Mouse (Mus musculus) MEL (cell line): ENCODE data around the gene Gm10134. TPM values are rescaled to one million over a fixed set of nuclear protein-coding genes. Genes with fewer than 3 reads are reported as not detected.

Experiments used
- DNase-seq: peaks from one replicate; pipeline ENCODE4 v3.0.0; 2011; ENCODE audit warnings: low read depth, low spot score
- H3K27ac ChIP-seq: 2 replicates; pipeline ENCODE4 v1.5.1; 2012; ENCODE audit warnings: low read depth, mild to moderate bottlenecking, control low read depth, low read length, moderate library complexity; ENCODE audit not compliant: control insufficient read depth
- H3K27me3 ChIP-seq, 2 experiments: fragments of 150-350 bp in 1 of 2; sonication (generic) in 1 of 2; 2 replicates each; pipeline ENCODE4 v1.6.1; 2012; ENCODE audit warnings: low read length in 2 of 2, mild to moderate bottlenecking in 2 of 2, improper control_type of control experiment in 1 of 2, moderate library complexity in 1 of 2; ENCODE audit not compliant: insufficient read depth in 2 of 2, control insufficient read depth in 1 of 2
- H3K36me3 ChIP-seq, 2 experiments: 2 replicates each; pipeline ENCODE4 v1.6.1; 2012 to 2014; ENCODE audit warnings: low read length in 2 of 2, improper control_type of control experiment in 1 of 2, inconsistent platforms in 1 of 2, mild to moderate bottlenecking in 1 of 2; ENCODE audit not compliant: insufficient read depth in 2 of 2, control insufficient read depth in 1 of 2
- H3K4me1 ChIP-seq, 2 experiments: fragments of 150-350 bp in 1 of 2; sonication (generic) in 1 of 2; 2 replicates each; pipeline ENCODE4 v1.6.1; 2012; ENCODE audit warnings: low read length in 2 of 2, improper control_type of control experiment in 1 of 2, mild to moderate bottlenecking in 1 of 2; ENCODE audit not compliant: insufficient read depth in 2 of 2, control insufficient read depth in 1 of 2
- H3K4me3 ChIP-seq, 2 experiments: fragments of 150-350 bp in 1 of 2; sonication (generic) in 1 of 2; 2 replicates each; pipeline ENCODE4 v1.5.1; 2012; ENCODE audit warnings: low read depth in 2 of 2, low read length in 2 of 2, mild to moderate bottlenecking in 2 of 2, moderate library complexity in 2 of 2, control low read depth in 1 of 2, improper control_type of control experiment in 1 of 2; ENCODE audit not compliant: control insufficient read depth in 1 of 2, insufficient read depth in 1 of 2
- H3K79me2 ChIP-seq: 2 replicates; pipeline ENCODE4 v1.6.1; 2012; ENCODE audit warnings: mild to moderate bottlenecking, low read length, moderate library complexity; ENCODE audit not compliant: control insufficient read depth, poor library complexity, insufficient read depth
- H3K9ac ChIP-seq: 2 replicates; pipeline ENCODE4 v1.6.1; 2012; ENCODE audit warnings: low read depth, mild to moderate bottlenecking, control low read depth, low read length, moderate library complexity; ENCODE audit not compliant: control insufficient read depth, poor library complexity, severe bottlenecking
- H3K9me3 ChIP-seq: fragments of 150-350 bp; sonication (generic); replicated peaks from 2 replicates; pipeline ENCODE4 v1.6.1; 2012; ENCODE audit warnings: mild to moderate bottlenecking, low read length, improper control_type of control experiment, moderate library complexity; ENCODE audit not compliant: insufficient read depth
- BHLHE40 ChIP-seq: IDR thresholded peaks from 2 replicates; pipeline ENCODE4 v1.6.1; 2012; ENCODE audit warnings: low read depth, mild to moderate bottlenecking, inconsistent platforms, low read length, improper control_type of control experiment, borderline replicate concordance
- CHD1 ChIP-seq: IDR thresholded peaks from 2 replicates; pipeline ENCODE4 v1.6.1; 2012; ENCODE audit warnings: low read depth, mild to moderate bottlenecking, inconsistent platforms, low read length, improper control_type of control experiment
- CTCF ChIP-seq, 3 experiments: IDR thresholded peaks in 2 of 3; conservative IDR thresholded peaks in 1 of 3; 2 replicates each; pipeline ENCODE4 v1.5.1; 2011 to 2012; ENCODE audit warnings: low read length in 3 of 3, low read depth in 2 of 3, mild to moderate bottlenecking in 2 of 3, improper control_type of control experiment in 1 of 3, inconsistent platforms in 1 of 3, mixed read lengths in 1 of 3, moderate library complexity in 1 of 3; ENCODE audit not compliant: control insufficient read depth in 1 of 3, insufficient read depth in 1 of 3, poor library complexity in 1 of 3, severe bottlenecking in 1 of 3
- ELF1 ChIP-seq: IDR thresholded peaks from 2 replicates; pipeline ENCODE4 v1.6.1; 2014; ENCODE audit warnings: low read depth, mild to moderate bottlenecking, inconsistent platforms, low read length, improper control_type of control experiment, moderate library complexity
- ETS1 ChIP-seq: IDR thresholded peaks from 2 replicates; pipeline ENCODE4 v1.6.1; 2012; ENCODE audit warnings: low read depth, mild to moderate bottlenecking, inconsistent platforms, low read length, improper control_type of control experiment, moderate library complexity
- JUND ChIP-seq: IDR thresholded peaks from 2 replicates; pipeline ENCODE4 v1.6.1; 2011; ENCODE audit warnings: low read depth, mild to moderate bottlenecking, improper control_type of control experiment, low read length
- MAX ChIP-seq: IDR thresholded peaks from 2 replicates; pipeline ENCODE4 v1.6.1; 2011; ENCODE audit warnings: low read length, improper control_type of control experiment
- MAZ ChIP-seq: IDR thresholded peaks from 2 replicates; pipeline ENCODE4 v1.6.1; 2012; ENCODE audit warnings: low read depth, mild to moderate bottlenecking, inconsistent platforms, low read length, improper control_type of control experiment
- POLR2A ChIP-seq, 2 experiments: IDR thresholded peaks; 2 replicates each; pipeline ENCODE4 v1.6.1; 2011 to 2012; ENCODE audit warnings: low read length in 2 of 2, mild to moderate bottlenecking in 2 of 2, control low read depth in 1 of 2, improper control_type of control experiment in 1 of 2, low read depth in 1 of 2, moderate library complexity in 1 of 2; ENCODE audit not compliant: control insufficient read depth in 1 of 2, insufficient read depth in 1 of 2, poor library complexity in 1 of 2
- POLR2AphosphoS5 ChIP-seq: IDR thresholded peaks from 2 replicates; pipeline ENCODE4 v1.6.1; 2012; ENCODE audit warnings: low read depth, borderline replicate concordance, mild to moderate bottlenecking, inconsistent platforms, low read length, moderate library complexity, mixed read lengths
- RCOR1 ChIP-seq: IDR thresholded peaks from 2 replicates; pipeline ENCODE4 v1.6.1; 2012; ENCODE audit warnings: low read depth, mild to moderate bottlenecking, inconsistent platforms, low read length, improper control_type of control experiment
- TAL1 ChIP-seq: IDR thresholded peaks from 2 replicates; pipeline ENCODE4 v1.6.1; 2012; ENCODE audit warnings: mild to moderate bottlenecking, inconsistent platforms, low read length, moderate library complexity, mixed read lengths
- TBP ChIP-seq: IDR thresholded peaks from 2 replicates; pipeline ENCODE4 v1.8.0; 2011; ENCODE audit warnings: low read depth, low read length, improper control_type of control experiment
- TCF12 ChIP-seq: IDR thresholded peaks from 2 replicates; pipeline ENCODE4 v1.6.1; 2014; ENCODE audit warnings: low read depth, mild to moderate bottlenecking, inconsistent platforms, low read length, improper control_type of control experiment, moderate library complexity
- UBTF ChIP-seq: IDR thresholded peaks from 2 replicates; pipeline ENCODE4 v1.6.1; 2012; ENCODE audit warnings: low read depth, mild to moderate bottlenecking, inconsistent platforms, low read length, improper control_type of control experiment, moderate library complexity, borderline replicate concordance; ENCODE audit not compliant: insufficient read depth
- polyA plus RNA-seq, 2 experiments: library from polyadenylated mRNA; stranded (reverse) in 1 of 2; unstranded in 1 of 2; fragments of >175 nt in 1 of 2; fragments of >200 nt in 1 of 2; gene quantifications; 2 replicates each; pipeline versions ENCODE4 v1.2.1 to v1.2.4; 2012; ENCODE audit warnings: low replicate concordance in 2 of 2, low read depth in 1 of 2; ENCODE audit not compliant: insufficient read length in 2 of 2, insufficient read depth in 1 of 2, missing spikeins in 1 of 2
- total RNA-seq: library from RNA; depleted of rRNA; stranded (reverse); fragments of 300-350 nt; gene quantifications from 2 replicates; pipeline ENCODE4 v1.2.3, GENCODE M21; 2012

Gene Gm10134
- total and polyA plus RNA-seq, 3 experiments, result not detected

- TF ChIP-seq JUND (no peak), MAX (peak; percentile 77), POLR2A (IDR thresholded peaks at IDR 0.05; ENCODE audit: control insufficient read depth in 1 of 2, insufficient read depth in 1 of 2, low read depth in 1 of 2, low read length in 2 of 2, poor library complexity in 1 of 2) (no peak), BHLHE40 (no peak), POLR2AphosphoS5 (no peak), TCF12 (no peak)
Observed at GRCm38 (mm10) chr2:28495801-28496595, 9.9 kb upstream of the Gm10134 start (continued).

- TF ChIP-seq UBTF (no peak), TAL1 (no peak), ELF1 (no peak)
- Histone ChIP-seq H3K27me3 (peaks cover 0 to 3% of the 10 kb centered on the region in 2 experiments; a peak in 2 of 4 replicates), H3K79me2 (no peaks in the 10 kb centered on the region), H3K27ac (peak within 1 kb of the TSS; percentile 58), H3K4me1 (peaks cover 5% of the 10 kb centered on the region in 2 experiments; a peak in 3 of 4 replicates), H3K36me3 (peaks cover 0 to 5% of the 10 kb centered on the region in 2 experiments; a peak in 1 of 4 replicates), H3K4me3 (peak within 1 kb of the TSS; percentile 70 to 86), H3K9ac (peak within 1 kb of the TSS; percentile 75), H3K9me3 (no peaks in the 10 kb centered on the region)
- peak; percentile 24 for DNase-seq
Observed at GRCm38 (mm10) chr2:28496671-28497070, 9.2 kb upstream of the Gm10134 start, which contains the start of gene Gbgt1. Gene Gbgt1 (plus strand): TSS chr2:28496891.

GRCm38 (mm10) chr2:28497561-28497960, 8.3 kb upstream of the Gm10134 start:
- H3K4me1 ChIP-seq, result peaks cover 5% of the 10 kb centered on the region in 2 experiments; a peak in 3 of 4 replicates
- no peak for TF ChIP-seq TBP
- TF ChIP-seq RCOR1, result no peak
- TF ChIP-seq ETS1, result no peak
- TF ChIP-seq MAZ, result no peak
- TF ChIP-seq CTCF (IDR thresholded peaks at IDR 0.05 in 2 of 3, conservative IDR thresholded peaks at IDR 0.05 in 1 of 3; ENCODE audit: control insufficient read depth in 1 of 3, insufficient read depth in 1 of 3, low read depth in 2 of 3, low read length in 3 of 3, poor library complexity in 1 of 3, severe bottlenecking in 1 of 3), result no peak
- no peak for TF ChIP-seq CHD1
- no peak overlapping the region for H3K27ac ChIP-seq
- H3K9ac ChIP-seq, result no peak overlapping the region
- peaks cover 0 to 3% of the 10 kb centered on the region in 2 experiments; a peak in 2 of 4 replicates for H3K27me3 ChIP-seq
- DNase-seq, result no peak
- H3K36me3 ChIP-seq, result peaks cover 0 to 5% of the 10 kb centered on the region in 2 experiments; a peak in 1 of 4 replicates
- no peak overlapping the region for H3K4me3 ChIP-seq
- H3K79me2 ChIP-seq, result no peaks in the 10 kb centered on the region
- no peaks in the 10 kb centered on the region for H3K9me3 ChIP-seq
